Mouse (Mus musculus) frontal cortex, adult 2 months (tissue): ENCODE measurements around the gene Naf1. TPM values are rescaled to one million over a fixed set of nuclear protein-coding genes. Genes with fewer than 3 reads are reported as not detected.

Source experiments
- polyA plus RNA-seq: library from polyadenylated mRNA; depleted of rRNA; stranded (reverse); fragments of >200 nt; gene quantifications from 2 replicates; pipeline ENCODE4 v1.2.3, GENCODE M21; 2012; rRNA removed

The Naf1 gene
- polyA plus RNA-seq, 1 experiment, result 10.4 TPM

Other genes with a start within 250 kb of the Naf1 start
- 4.2 and 6.5 TPM in 2 replicates for gene Npy5r, start 172.1 kb upstream of the Naf1 start, polyA plus RNA-seq
- gene Npy1r, start 163.0 kb upstream of the Naf1 start, polyA plus RNA-seq, result 19.6 and 22.5 TPM in 2 replicates